Mouse (Mus musculus) left cerebral cortex, postnatal 14 days (tissue): ENCODE results near the gene Gm28635. TPM values are rescaled to one million over a fixed set of nuclear protein-coding genes. Genes with fewer than 3 reads are reported as not detected.
A peak's percentile ranks its signal among the peaks of the same experiment; 100 is the strongest.

Experiments
- DNase-seq, 2 experiments: peaks; one replicate each; pipeline ENCODE4 v3.0.0; 2021 to 2022; ENCODE audit warnings: low spot score in 2 of 2, mixed read lengths in 1 of 2
- intact Hi-C: fragments of 180-260 bp; cut with DNase I; formaldehyde crosslinking; loops from one replicate; pipeline ENCODE4 v1.15.1; 2025
- long read RNA-seq, 2 experiments: library from polyadenylated mRNA; stranded (forward); transcript quantifications; one replicate each; pipeline ENCODE4 v2.0.0; 2021
- total RNA-seq, 2 experiments: library from RNA; stranded (reverse); gene quantifications; 2 replicates each; pipeline ENCODE4 v1.2.3; 2021

The Gm28635 gene
- 1 to 10 TPM; 1.8 to 3.5 TPM for total RNA-seq
- long read RNA-seq, experiment 1 = 0 reads
- long read RNA-seq, experiment 2, partial matches to known transcripts = 0 of 4 reads
- long read RNA-seq, experiment 2, other reads (novel, unspliced or antisense) = 4 of 4 reads

DNA sequence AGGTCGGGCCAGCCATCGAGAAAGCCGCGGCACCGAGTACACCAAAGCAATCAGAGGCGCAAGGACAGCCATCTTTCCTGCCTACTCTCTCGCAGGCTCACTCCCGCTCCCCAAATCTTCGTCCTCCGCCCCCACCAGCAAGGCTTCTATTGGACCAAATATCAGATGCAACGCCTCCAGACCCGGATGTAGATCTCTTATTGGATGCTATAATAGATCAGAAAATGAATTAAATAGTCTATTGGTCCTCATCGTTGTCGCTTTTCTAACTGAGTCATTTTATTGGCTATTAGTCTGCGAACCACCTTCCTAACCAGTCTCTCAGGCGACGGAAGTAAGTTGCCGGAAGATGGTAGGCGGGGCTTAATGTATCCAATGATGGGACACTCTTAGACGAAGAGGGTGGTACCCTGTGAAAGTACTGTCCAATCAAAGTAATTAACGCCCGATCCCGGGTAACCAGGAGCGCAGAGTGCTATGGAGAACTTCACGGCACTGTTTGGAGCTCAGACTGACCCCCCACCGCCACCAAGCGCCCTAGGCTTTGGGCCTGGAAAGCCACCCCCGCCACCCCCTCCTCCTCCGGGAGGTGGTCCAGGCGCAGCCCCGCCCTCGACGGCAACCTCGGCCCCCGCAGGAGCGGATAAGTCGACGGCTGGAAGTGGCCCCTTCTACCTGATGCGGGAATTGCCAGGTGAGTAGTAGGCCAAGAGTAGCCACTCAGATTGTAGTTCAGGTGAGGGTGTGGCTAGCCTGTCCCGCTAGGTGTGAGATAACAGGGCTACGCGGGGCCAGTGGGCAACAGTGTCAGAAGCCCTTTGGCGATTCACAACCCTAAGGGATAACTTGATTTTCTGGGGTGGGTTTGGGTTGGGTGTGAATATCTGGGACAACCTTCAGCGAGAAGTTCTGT lies at the start of gene Gm28635, which contains the start of gene Med19:
TSS of gene Gm28635 (minus strand) at position 74 of the 913 bp plus-strand sequence.
TSS of gene Med19 (plus strand) at position 435 of the 913 bp plus-strand sequence.
- intact Hi-C loops = loop anchor here (5.0 kb wide), 1 partner anchor 34 kb away; no protein-coding TSS in a partner anchor
- DNase-seq = peak; percentile 95 to 99

DNA sequence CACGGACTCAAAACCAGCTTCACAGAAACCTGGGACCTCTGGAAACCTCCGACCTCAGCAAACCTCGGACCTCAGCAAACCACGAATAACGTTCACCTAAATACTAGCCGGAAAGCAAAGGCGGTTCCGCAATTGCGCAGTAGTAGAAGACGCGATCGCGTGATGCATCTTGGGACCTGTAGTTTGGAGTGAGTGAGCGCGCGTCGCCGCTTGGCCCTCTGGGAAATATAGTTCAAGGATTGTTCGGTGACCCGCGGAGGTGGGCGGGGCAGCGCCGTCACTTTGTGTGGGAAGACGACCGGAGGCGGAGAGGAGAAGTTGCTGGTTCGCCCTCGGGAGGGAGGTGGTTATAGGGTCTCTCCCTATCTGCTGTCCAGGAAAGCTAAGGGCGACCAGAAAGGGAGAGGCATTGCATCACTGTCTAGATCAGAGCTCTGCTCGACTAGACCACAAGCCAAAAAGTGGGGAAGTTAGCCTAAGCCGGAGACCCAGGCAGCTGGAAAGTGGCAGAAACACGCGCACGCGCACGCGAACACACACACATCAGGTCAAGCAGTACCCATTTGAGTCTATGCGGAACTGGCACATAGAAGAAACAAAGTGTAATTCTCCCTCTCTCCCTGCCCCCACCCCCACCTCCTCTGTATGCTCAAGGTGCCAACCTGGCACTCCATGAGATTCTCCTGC lies 49.5 kb upstream of the Gm28635 start, which contains the start of gene Clp1:
TSS of gene Clp1 (minus strand) at position 179 of the 687 bp plus-strand sequence.
- peak; percentile 97 for DNase-seq
- intact Hi-C loops = no loop called here

DNA sequence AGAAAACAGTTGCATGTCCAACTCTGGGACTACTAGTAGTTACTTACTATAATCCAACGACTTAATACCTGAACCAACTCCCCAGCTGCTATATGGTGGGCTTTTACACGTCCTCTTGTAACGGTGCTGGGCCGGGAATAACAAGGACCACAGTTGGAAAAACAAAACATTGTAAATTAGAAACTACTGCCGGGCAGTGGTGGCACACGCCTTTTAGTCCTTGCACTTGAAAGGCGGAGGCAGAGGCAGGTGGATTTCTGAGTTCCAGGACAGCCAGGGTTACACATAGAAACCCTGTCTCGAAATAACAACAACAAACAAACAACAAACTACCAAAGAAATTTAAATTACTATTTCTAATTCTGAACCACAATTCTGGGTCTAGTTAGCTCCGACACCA lies 48.9 kb upstream of the Gm28635 start:
- no peak for DNase-seq
- intact Hi-C loops = no loop called here

DNA sequence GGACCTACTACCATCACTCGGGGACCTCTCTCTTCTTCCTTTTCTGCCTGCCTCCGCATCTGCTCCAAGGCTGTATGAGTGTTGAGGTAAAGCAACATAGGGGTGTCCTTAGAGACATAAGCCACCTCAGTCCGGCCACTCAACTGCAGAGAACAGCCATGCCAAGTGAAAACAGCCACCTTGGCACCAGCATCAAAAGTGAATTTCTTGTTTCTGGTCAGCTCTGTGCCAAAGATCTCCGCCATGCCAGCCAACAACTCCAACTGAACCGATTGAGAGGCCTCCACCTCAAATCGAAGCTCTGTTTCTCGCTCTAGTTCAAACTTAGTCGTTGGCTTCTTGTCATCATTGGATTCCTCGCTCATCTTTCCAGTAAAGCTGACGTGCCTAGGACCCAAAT lies 47.9 kb upstream of the Gm28635 start:
- intact Hi-C loops = no loop called here
- no peak for DNase-seq

DNA sequence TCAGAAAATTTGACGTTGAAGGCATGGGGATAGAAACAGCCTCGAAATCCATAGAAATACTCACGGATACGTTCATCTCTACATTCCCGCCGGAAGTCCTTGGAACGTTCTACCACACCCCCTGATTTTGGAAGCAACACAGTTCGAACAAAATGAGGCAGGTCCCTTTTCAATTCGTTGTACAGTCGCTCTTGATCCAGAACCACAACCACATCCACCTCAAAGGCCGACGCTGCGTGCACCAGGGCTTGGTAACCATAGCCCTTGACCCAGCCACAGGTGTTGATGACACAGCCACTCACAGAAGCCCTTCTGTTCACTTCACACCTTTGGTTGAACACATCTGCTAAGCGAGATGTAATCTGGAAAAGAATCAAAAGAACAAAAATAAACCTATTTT lies 46.0 kb upstream of the Gm28635 start:
- DNase-seq = no peak
- intact Hi-C loops = no loop called here

DNA sequence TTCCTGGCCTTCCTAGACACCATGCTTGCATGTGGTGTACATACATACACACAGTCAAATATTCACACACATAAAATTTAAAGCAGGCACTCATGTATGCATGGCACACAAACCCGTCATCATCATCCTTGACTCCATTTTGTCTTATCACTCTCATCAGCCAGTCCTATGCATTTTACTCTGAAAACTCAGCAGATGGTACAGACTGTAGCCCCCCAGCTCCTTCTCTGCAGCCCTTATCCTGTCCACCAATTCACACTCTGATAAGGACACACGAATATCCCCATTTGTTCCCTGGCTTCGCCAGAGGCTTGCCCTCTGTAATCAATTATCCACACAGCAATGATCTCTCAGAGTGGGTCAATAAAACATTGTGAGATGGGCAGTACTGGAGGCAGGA lies 43.3 kb upstream of the Gm28635 start:
- intact Hi-C loops = no loop called here
- no peak for DNase-seq

DNA sequence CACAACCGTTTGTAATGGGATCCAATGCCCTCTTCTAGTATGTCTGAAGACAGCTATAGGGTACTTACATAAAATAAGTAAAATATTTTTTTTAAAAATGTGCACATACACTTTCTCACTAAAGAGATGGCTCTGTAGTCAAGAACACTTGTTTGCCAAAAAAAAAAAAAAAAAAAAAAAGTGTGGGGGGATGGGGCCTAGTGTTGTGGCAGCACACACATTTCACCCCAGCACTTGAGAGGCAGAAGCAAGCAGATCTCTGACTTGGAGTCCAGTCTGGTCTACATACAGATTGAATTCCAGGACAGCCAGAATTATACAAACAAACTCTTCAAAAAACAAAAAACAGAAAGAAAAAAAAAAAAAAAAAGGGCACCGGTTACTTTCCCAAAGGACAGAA lies 42.9 kb upstream of the Gm28635 start:
- intact Hi-C loops = no loop called here
- no peak for DNase-seq

DNA sequence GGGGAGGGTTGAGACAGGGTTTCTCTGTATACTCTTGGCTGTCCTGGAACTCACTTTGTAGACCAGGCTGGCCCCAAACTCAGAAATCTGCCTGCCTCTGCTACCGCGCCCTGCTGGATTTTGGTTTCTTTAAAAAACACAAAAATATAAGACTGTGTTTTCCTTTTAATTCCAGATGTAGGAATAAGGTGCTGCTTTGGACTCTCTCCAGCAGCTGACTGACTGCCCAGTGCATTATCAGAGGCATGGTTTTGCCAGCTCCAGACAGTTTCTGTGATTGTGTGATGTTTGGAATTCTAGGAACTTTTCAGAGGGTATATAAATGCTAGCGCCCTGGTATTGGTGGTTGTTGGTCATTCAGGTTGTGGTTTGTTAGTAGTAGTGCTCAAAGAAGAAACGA lies 39.5 kb upstream of the Gm28635 start:
- no peak for DNase-seq
- intact Hi-C loops = no loop called here

DNA sequence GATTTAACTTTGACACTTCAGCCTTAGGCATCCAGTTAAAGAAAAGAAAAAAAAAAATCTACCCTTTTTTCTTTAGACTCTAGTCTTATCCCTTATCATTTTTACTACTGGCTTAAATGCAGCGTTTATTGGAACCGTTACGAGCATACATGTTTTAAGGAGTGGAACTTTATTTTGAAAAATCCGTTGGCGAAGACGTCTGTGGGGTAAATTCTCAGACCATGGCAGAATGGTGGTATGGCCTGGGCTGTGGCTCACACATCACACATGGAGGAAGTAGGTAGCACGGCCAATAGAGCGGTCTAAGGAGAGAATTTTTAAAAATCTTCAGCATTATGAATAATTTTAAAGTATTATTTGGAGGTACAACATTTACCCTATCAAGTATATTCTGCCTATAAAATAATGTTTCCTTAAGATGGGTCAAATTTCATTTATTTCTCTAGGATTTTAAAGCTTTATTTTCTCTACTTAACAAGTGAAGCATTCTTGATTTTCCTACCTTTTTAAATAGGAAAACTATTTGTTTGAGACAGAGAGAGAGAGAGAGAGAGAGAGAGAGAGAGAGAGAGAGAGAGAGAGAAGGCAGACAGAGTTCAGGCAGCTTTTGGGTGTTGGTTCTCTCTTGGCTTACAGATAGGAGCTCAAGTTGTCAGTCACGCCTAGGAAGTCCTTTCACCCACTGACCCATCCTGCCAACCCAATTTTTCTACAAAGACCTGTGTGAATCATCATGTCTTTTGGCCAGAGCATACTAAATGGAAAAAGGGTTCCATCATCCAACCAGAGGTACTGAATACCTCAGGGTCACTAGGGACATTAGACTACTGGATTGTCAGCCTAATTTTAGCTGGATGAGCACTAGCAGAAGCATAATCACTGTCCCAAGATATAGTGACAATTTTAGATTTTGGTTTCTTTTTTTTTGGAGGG lies 38.8 kb upstream of the Gm28635 start:
- intact Hi-C loops = no loop called here
- no peak for DNase-seq

DNA sequence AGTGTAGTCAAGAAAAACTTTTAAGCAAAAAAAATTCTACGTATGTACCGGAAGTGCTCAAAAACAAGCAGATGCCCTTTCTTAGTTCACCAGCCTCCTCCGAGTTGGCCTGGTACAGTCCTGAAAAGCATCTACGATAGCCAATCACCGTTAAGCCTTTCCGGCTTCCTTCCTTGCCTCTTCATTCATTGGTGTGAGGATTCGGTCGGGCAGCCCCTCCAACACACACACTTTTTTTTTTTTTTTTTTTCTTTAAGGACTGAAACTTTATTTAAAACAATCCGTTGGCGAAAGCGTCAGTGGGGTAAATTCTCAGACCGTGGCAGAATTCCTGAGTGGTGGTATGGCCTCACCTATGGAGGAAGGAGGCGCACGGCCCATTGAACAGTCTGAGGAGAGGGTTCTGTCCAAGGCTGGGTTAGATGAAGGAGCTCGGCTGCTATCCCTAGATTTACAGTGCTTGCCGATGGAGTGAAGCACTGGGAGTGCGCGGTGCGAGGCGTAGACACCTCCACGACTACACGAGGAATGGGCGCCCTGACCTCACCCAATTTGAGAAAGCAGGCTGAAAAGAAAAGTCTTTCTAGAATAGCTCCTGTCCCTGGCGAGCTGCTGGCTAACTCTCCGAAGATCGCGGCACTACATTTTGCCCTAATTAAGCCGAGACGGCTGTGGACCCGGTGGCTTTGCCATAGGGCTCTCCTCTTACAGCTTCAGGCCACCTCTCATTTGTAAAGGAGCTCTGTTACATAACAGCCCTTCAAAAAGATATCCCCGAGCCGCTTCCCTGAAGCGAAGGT lies 37.9 kb upstream of the Gm28635 start:
- intact Hi-C loops = no loop called here
- DNase-seq = peak; percentile 87 to 98

DNA sequence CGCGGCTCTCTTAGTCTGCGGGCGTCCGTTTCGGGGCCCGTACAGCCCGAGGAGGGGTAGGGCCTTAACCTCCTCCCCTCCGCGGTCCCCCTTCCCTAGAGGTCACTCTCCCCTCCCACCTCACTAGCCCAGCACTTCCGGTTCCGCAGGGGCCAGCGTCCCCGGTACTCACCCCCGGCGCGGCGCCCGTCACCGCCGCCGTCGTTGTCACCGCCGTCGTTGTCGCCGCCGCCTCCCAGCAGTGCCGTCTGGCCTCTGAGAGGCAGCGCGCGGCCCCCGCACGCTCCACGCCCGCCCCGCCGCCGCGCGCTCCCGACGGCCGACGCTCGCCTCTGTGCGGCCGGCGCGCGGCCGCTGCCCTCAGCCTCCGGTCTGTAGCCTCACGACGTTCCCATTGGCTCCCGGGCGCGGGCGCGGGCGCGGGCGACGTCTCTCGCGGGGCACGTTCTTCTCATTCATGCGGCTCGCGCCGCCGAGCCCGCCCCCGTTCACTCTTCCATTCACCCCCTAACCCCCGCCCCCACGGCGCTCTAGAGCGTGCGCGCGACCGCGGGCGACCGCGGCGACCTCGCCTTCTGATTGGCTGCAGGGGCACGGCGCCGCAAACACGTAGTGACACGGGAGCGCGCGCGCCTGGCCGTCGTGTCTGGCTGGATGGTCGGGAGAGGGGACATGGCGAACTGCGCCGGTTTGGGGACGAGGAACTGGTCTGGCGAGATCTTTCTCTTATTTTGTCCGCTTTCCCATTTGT lies 37.1 kb upstream of the Gm28635 start, which contains the start of gene Zdhhc5:
TSS of gene Zdhhc5 (minus strand) at position 370 of the 751 bp plus-strand sequence.
- DNase-seq = peak; percentile 99 to 100
- intact Hi-C loops = loop anchor here (5.0 kb wide), 1 partner anchor 38 kb away; the partner anchor contains the start of genes Gm28635, Med19 and Tmx2

DNA sequence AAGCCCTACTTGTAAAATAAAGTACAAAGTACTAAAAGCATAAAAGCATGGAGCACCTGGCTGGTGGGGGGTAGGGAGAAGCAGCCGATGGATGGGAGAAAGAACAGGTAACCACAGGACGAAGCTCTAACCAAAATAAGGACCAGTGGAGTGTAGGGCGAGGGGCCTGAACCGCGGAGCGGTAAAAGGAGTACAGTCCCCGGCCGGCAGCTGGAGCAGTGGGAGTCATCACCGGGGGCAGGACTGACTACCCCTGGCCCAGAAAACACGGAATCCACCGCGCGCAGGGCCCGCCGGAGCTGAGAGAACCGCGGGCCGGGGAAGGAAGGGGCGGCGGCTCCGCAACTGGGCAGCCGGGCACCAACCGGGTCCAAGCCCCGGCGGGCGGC lies 36.6 kb upstream of the Gm28635 start:
- DNase-seq = peak in 1 of 2 experiments; percentile 28
- intact Hi-C loops = loop anchor here (5.0 kb wide), 1 partner anchor 37 kb away; the partner anchor contains the start of genes Gm28635, Med19 and Tmx2

DNA sequence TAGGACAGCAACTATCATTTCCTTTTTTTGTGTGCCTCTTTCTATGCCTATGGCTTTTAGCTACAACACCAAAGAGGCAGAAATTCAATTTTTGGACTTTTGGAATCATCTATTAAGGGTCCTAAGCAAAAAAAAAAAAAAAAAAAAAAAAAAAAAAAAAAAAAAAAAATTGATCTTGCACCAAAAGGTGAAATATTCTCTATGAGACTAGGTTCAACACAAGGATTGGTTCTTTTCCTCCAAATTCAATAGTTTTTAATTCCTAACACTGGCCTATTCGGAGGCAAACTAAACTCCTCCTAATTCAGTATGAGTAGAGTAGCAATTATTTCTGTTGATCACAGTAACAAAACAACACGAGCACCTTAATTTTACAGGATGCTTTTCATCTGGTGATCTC lies 34.1 kb upstream of the Gm28635 start:
- no peak for DNase-seq
- intact Hi-C loops = loop anchor here (5.0 kb wide), 1 partner anchor 35 kb away; the partner anchor contains the start of genes Gm28635, Med19 and Tmx2

DNA sequence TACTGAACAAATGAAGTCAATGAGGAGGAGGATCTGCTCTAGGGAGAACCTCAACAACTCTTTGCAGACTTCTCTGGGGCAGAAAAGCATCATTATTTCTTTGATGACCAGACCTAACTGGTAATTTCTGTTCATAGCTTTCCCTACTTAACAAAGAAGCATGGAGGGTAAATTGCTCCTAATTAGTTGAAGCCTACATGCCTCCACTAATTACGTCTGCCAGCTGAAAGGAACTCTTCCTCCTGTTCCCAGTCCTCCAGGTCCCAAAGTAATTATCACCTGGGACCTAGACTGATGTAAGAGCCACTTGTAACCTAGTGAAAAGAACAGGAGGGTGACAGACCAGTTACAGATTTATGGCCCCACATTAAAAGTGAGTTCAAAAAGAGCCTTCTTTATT lies 29.7 kb upstream of the Gm28635 start:
- no peak for DNase-seq
- intact Hi-C loops = no loop called here

DNA sequence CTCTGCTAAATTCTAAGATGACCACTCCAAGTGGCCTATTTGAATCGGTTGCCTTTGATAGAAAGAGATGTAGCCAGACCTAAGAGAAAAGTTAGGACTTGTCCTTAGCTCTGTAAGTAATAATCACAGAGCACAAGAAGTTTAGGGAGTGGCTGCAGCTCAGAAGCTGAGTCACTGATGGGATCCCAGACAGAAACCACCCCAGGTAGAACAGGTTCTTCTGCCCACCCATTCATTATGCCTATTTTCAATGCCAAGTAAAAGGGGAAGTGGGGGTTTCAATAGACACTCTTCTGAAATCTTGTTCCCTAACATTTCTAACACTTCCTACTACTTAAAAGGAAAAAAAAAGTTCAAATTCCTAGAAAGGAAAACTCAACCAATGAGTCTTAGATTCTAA lies 27.5 kb upstream of the Gm28635 start:
- intact Hi-C loops = no loop called here
- no peak for DNase-seq

DNA sequence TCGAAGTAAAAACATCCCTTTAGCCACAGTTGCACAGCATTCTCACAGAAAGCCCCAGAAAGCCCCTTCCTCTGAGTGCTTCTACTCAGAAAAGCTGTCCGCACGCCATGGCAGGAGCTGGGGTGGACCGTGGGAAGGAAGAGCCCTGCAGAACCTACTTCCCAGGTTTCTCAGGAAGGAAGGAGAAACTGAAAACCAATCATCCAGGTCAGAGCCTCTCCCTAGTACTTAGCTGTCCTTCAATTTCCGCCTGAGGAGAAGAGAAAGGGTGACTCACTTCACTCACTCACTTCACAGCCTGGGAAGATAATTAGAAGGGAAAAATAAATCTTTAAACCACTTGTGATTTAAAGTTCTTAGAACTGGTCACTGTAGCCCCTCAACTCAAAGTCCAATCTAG lies 26.5 kb upstream of the Gm28635 start:
- DNase-seq = no peak
- intact Hi-C loops = no loop called here

DNA sequence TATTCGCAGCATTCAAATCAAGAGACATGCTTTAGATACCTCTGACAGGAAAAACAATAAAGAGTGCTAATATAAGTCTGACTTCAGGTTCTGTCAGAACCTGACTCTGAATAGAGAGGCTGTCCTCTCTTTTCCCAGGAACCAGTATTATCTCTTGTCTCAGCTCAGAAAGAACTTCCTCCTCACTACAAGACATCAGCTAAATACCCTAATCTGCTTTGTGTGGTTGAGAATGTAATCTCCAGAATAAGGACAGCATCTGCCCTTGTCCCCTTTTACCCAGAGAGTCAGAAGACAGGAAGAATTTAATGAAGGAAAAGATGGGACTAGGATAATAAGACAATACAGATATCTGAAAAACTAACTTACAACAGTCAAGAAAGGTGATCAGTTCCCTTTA lies 25.7 kb upstream of the Gm28635 start:
- no peak for DNase-seq

More for the DNA sequence above, 25.7 kb upstream of the Gm28635 start:
- intact Hi-C loops = no loop called here
